Mouse (Mus musculus) adrenal gland, postnatal 4 days (tissue): Measurements from ENCODE around the gene Sfpq. TPM values are rescaled to one million over a fixed set of nuclear protein-coding genes. Genes with fewer than 3 reads are reported as not detected.
"Not testable (repeated sequence)": the region's sequence is repeated elsewhere in the genome, so short reads cannot be mapped to it uniquely, and the experiment has no call there.

Experiments
- DNase-seq, 2 experiments: peaks; one replicate each; pipeline ENCODE4 v3.0.0; 2021 to 2022; ENCODE audit warnings: low spot score in 2 of 2, mixed read lengths in 2 of 2
- long read RNA-seq, 2 experiments: library from polyadenylated mRNA; stranded (forward); transcript quantifications; one replicate each; pipeline ENCODE4 v2.0.0; 2021
- total RNA-seq, 2 experiments: library from RNA; stranded (reverse); gene quantifications; 2 replicates each; pipeline ENCODE4 v1.2.3; 2021

Gene Sfpq
- 100 to 1,000 TPM; 282 to 365 TPM for total RNA-seq
- long read RNA-seq, experiment 1, transcript Sfpq-201 (10 exons, 3,465 nt), result major isoform, 33 of 82 reads
- long read RNA-seq, experiment 1, partial matches to known transcripts, result 29 of 82 reads
- long read RNA-seq, experiment 1, other reads (novel, unspliced or antisense), result 18 of 82 reads
- long read RNA-seq, experiment 2, transcript Sfpq-201 (10 exons, 3,465 nt), result major isoform, 75 of 138 reads
- long read RNA-seq, experiment 2, partial matches to known transcripts, result 37 of 138 reads
- long read RNA-seq, experiment 2, other reads (novel, unspliced or antisense), result 26 of 138 reads

DNA sequence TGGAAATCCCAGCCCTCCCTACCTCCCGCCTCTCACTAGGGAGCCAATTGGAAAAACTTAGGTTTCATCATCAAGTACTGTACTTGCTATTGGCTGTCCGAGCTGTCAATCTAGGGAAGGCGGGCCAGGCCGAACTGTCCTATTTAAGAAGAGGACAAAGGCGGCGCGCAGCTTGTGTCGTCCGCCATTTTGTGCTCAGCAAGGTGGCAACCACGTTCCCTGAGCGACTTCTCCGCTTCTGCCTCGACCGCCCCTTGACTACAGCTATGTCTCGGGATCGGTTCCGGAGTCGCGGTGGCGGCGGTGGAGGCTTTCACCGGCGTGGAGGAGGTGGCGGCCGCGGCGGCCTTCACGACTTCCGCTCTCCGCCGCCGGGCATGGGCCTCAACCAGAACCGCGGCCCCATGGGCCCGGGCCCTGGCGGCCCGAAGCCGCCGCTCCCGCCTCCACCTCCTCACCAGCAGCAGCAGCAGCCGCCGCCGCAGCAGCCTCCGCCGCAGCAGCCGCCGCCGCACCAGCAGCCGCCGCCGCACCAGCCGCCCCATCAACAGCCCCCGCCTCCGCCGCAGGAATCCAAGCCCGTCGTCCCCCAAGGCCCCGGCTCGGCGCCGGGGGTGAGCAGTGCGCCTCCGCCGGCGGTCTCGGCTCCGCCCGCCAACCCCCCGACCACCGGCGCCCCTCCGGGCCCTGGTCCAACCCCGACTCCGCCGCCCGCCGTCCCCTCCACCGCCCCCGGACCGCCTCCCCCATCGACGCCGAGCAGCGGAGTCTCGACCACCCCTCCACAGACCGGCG, at the start of gene Sfpq:
TSS of gene Sfpq (plus strand) at position 174 of the 795 bp plus-strand sequence.
- peak; percentile 89 to 97 for DNase-seq

DNA sequence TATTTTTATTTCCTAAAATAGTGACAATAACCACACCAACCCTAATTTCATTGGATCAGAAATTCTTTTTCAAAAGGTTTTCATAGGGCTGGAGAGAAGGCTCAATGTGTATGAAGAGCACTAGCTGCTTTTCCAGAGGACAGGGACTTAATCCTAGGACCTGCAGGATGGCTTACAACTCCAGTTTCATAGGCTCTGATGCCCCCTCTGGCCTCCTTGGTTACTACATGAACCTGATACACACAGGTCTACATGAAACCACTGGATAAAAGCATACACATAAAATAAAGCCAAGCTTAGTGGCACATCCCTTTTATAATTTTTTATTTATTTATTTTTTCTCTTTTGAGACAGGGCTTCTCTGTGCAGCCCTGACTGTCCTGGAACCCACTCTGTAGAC, 43.7 kb upstream of the Sfpq start:
- DNase-seq, result no peak

DNA sequence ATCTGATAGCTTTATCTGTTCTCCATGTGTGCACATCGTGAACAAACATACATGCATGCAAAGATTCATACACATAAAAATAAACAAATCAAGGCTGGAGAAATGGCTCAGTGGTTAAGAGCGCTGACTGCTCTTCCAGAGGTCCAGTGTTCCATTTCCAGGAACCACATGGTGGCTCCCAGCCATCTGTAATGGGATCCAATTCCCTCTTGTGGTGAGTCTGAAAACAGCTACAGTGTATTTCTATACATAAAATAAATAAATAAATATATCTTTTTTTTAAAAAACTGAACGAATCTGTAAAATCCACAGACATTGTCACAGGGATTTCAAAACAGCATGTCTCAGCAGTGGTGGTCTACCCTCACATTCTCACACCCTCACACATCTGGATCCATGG, 42.4 kb upstream of the Sfpq start:
- no peak for DNase-seq

DNA sequence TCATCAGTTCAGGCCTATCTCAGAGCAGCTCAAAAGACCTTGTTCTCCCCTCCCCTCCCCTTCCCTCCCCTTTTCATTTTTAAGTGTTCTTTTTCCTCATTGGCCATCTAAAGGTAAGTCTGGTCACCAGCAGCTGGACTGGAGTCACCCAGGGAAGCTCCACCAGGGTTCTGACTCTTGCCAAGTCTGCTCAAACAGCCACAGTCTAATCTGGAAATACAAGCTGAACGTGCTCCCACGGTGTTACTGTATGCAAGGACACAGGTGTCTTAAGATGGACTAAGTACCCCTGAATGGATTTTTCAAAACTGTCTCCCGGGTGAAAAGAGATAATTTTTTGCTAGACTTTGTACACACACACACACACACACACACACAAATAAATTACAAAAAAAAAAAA, 37.8 kb upstream of the Sfpq start:
- no peak for DNase-seq

DNA sequence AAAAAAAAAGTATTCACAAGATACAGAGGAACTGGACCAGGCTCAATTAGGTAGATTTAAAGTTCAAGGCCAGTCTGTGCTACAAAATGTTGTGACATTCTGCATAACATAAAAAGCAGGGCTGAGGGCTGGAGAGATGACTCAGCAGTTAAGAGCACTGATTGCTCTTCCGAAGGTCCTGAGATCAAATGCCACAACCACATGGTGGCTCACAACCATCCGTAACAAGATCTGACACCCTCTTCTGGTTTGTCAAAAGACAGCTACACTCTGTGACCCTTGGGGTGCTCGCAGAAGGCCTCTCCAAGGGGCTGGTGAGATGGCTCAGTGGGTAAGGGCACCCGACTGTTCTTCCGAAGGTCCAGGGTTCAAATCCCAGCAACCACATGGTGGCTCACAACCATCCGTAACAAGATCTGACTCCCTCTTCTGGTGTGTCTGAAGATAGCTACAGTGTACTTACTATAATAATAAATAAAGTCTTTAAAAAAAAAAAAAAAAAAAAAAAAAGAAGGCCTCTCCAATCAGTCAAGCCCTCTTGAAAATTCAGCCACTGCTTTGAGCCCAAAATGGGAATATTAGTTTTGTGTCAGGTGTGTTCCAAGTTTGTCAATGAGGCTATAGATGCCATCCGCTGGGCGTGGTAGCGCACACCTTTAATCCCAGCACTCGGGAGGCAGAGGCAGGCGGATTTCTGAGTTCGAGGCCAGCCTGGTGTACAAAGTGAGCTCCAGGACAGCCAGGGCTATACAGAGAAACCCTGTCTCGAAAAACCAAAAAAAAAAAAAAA, 37.2 kb upstream of the Sfpq start:
- not testable (repeated sequence) for DNase-seq

DNA sequence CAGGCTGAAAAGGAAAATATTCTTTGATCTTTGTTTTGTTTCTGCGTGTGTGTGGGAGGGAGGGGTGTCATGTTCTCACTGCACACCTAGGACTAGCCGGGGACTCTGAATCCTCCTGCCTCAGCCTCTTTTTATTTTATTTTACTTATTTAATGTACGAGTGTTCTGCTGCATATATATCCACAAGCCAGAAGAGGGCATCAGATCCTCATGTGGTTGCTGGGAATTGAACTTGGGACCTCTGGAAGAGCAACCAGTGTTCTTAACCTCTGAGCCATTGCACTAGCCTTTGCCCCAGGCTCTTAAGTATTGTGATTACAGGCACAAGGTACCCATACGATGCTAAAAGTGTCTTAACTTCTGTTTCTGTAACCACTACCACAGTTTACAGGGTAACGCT, 34.4 kb upstream of the Sfpq start:
- no peak for DNase-seq

DNA sequence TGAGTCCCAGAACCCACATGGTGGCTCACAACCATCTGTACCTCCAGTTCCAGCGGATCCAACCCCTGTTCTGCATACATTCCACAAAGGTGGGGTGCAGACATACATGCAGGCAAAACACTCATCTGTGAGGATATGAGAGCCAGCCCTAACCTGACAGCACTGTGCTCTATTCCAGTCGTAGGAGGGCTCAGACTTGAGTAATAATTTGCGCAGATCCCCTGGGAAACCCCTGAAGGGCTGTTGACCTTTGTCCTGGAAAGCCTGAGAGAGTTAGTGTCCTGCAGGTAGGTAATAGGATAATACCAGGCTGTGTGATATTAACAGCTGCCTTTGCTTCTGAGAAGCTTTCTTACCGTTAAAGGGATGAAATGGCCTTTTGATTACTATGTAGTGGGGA, 32.6 kb upstream of the Sfpq start:
- no peak for DNase-seq

DNA sequence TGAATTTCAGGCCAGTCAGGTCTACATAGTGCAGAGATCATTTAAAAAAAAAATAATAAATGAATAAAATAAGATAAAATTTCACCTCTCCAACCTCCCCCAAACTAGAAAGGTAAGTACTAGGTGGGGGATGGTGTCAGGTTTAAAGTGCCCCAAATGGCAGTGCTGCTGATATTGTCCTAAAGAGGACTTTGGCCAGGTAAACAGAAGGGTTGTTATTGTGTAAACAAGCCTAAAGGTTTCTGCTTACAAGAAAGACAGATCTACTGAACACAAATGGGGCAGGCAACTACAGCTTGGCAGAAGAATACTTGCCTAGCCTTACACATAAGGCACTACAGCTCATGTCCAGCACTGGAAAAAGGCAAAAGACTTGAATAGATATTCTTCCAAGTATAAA, 30.6 kb upstream of the Sfpq start:
- DNase-seq, result no peak

DNA sequence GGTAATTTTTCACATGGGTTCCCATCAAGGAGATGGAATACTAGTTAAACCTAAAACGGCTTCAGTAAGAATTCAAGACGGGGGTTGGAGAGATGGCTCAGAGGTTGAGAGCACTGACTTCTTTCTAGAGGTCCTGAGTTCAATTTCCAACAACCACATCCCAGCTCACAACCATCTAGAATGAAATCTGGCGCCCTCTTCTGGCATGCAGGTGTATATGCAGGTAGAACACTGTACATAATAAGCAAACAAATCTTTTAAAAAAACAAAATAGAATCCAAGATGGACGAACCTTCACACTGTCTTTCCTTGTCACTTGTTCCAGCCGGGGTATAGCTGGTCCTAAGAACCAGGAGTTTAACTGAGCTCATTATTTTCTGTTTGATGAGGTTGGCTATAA, 28.8 kb upstream of the Sfpq start:
- DNase-seq, result no peak

DNA sequence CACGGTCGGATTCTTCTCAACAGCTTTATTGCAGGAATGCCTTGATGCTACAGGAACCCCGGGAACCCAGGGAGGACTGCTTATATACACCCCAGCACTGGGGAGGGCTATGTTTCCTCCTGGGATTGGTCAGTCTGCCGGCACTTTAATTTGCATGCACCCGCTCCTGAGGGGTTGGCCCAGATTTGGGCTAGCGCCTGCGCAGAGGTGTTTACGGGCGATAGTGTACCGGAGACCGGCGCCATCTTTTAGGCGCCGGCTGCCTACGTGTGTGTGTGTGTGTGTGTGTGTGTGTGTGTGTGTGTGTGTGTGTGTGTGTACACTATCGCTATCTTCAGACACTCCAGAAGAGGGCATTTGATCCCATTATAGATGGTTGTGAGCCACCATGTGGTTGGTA, 21.8 kb upstream of the Sfpq start:
- DNase-seq, result not testable (repeated sequence)

DNA sequence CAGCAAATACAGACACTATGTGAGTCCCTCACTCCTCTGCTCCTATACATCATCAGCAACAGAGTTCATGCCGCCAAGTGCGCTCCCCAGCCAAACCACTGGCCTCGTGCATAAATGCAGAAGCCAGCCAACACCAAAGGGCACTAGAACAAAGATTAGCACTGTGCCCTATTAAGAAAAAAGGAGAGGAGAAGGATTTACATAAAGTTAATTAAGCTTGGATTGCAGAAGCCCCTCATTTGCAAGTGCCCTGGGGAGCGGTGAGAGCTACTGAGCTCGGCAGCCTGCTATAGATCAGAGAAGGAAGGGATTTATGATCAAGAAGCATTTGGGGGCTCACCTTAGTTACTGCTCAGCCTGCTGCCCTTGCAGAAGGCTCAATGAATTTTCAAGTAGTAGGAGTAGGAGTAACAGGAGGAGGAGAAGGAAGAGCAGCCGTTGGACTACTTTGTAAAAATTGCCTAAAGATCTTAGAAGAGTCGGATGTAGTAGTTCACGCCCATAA, 20.5 kb upstream of the Sfpq start:
- no peak for DNase-seq

DNA sequence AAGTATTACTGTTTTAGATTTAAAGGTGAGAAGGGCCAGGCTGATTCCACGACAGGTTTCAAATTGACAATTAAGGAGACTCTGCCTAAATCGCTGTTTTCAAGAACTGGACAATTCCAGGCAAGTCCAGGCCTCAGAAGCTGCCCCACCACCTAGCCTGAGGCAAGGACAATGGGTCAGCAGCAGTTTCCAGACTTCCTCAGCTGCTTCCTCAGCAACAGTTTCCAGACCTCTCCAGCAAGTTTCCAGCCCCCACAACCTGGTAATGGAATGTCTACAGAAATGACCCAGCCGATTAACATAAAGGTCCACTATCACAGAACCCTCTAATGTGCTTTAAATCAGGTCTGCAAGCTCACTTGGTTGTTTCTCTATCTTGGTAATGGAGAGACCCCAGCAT, 16.7 kb upstream of the Sfpq start:
- no peak for DNase-seq

DNA sequence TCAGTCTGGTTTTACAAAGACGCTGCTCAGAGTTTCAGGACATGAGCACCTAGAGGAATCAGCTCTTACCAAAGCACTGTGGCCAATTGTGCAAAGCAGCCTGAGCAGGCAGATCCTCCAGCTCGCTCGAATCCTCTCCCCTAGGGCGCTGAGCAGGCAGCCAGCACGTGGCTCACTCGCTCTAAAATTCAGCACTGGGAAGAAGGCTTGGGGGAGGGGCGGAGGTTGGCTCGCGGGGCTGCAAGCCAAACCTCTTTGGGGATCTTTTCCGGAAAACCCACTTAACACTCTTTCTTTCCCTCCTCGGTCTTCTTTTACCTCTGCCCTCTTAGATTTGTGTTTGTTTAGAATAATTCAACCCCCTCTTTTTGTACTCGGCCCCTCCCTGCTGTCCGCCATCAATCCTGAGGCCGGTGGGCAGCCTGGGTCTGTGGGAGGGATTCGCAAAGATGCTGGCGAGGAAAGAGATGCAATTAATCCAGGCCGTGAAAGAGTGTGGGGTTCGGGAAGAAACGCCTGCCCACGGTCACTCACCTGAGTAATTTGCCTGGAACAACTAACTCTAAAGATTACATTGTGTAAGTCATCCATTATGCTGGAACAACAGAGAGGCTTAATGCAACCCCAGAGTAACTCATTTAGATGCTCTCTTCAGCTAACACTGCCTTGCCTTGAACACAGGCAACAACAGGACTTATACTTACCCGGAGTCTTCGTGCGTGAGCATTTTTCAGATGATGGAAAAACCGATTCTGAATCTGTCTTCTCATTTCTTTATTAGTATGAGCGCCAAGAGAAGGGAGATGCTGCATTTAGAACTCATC, 15.8 kb upstream of the Sfpq start:
- DNase-seq, result peak in 1 of 2 experiments; percentile 27

DNA sequence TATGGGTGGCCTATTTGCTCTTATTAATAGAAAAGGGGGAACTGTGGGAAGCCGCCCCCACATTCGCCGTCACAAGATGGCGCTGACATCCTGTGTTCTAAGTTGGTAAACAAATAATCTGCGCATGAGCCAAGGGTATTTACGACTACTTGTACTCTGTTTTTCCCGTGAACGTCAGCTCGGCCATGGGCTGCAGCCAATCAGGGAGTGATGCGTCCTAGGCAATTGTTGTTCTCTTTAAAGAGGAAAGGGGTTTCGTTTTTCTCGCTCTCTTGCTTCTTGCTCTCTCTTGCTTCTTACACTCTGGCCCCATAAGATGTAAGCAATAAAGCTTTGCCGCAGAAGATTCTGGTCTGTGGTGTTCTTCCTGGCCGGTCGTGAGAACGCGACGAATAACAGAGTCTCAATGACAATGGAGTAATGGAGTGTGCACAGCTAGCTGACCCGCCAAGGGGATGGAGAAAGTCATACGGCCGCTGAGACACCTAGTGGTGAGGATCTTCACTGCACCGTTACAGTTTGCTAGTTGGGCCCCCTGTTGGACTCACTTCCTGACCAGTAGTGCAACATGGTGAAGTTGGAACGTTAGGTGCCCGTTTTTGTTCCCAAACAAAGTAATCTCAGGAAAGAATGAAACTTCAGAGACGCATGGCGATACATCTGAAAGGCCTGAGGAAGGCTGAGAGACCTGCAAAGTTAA, 5.7 kb upstream of the Sfpq start:
- peak; percentile 61 to 75 for DNase-seq

DNA sequence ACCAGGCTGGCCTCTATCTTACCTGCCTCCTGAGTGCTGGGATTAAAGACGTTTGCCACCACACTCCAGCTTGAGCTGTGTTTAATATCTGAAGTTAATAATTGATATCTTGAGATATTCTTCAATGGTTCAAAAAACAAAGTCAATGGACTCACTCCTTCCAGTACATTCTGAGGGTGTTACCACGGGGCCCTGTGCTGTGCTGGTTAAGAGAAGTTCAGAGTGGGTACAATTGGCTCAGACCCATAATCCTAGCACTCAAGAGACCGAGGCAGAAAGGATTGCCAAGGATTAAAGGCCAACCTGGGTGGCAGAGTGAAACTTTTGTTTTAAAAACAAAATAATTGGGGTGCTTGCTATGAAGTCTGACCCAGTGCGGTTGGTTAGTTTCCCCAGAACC, 4.8 kb upstream of the Sfpq start:
- DNase-seq, result no peak

DNA sequence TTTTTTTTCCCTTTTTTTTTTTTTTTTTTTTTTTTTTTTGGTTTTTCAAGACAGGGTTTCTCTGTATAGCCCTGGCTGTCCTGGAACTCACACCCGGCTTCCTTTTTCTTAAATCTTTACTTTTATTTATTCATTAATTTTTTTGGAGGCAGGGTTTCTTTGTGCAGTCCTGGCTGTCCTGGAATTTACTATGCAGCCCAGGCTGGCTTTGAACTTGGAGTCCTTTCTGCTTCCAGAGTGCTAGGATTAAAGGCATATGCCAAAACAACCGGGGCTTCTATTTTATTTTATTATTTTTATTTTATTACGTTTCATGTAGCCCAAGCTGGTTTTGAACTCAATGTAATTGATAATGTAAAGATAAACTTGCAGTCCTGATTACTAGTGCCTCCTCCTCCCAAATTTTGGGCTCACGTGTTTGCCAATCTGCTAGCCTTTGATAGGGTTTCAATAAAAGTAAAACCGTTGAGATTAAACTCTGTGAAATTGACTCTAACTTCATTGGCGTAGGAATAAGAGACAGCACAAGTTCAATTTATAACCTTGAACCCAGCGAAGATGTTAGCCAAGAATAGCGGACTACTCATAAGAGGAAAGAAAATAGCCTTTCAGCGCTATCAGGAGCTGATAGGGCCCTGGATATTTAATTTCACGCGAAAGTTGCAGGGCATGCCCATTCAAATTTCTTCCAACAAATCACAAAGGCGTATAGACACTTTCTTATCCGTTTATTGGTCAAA, 543 bp upstream of the Sfpq start:
- DNase-seq, result no peak

DNA sequence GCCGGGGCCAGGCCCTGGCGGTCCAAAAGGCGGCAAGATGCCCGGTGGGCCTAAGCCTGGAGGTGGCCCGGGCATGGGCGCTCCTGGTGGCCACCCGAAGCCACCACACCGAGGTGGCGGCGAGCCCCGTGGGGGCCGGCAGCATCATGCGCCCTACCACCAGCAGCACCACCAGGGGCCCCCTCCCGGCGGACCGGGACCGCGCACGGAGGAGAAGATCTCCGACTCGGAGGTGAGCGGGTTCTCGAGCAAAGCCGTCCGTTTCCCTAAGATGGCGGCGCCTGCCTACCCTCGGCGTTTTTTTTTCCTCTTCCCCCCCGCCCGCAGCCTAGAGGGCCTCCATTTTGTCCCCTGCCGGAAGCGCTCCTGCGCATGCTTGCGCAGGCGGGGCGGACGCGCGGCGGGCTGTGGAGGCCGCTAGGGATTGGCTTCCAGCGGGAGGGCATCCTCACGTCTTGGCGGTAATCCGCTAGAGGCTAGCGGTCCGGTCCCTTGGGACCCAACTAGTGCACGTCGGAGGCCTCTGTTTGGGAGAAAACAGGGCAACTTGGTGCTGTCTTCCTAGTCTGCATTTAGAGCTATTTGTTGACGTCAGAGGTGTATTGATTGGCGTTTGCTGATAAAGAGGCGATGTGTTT, 984 bp downstream of the Sfpq start:
- DNase-seq, result peak; percentile 69 to 75

DNA sequence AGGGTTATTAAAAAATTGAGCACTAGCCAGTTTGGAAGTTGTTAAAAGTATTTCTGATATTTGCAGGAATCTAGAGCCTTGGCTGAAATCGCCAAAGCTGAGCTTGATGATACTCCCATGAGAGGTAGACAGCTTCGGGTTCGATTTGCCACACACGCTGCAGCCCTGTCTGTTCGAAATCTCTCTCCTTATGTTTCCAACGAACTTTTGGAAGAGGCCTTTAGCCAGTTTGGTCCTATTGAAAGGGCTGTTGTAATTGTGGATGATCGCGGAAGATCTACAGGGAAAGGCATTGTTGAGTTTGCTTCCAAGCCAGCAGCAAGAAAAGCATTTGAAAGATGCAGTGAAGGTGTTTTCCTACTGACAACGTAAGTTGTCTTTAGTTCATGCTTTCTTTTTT, 2.1 kb downstream of the Sfpq start:
- DNase-seq, result no peak

DNA sequence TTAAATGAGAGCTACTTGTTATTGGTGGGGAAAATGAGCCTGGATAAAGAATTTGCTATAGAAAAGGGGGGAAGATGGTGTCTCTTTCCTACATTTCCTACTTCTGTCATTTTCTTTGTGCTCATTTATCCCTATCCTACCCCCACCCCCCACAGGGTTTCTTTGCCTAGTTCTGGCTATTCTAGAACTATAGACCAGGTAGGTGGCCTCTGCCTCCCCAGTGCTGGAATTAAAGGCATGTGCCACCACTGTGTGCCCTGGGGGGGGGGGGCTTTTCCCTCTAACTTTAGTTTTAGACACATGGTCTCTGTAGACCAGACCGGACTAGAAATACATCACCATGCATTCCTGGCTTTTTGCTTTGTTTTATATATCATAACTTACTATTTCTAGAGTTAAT, 3.1 kb downstream of the Sfpq start:
- DNase-seq, result no peak
